Mouse (Mus musculus) bone marrow, adult 2 months (tissue): ENCODE measurements around the gene Slc35g3. TPM values are rescaled to one million over a fixed set of nuclear protein-coding genes. Genes with fewer than 3 reads are reported as not detected.

Source experiments
- H3K27ac ChIP-seq: fragments of 200-500 bp; 2 replicates; pipeline ENCODE4 v1.5.1; 2012; ENCODE audit warnings: low read depth, mild to moderate bottlenecking, control low read depth, inconsistent platforms, low read length; ENCODE audit not compliant: control insufficient read depth, poor library complexity, insufficient read depth
- H3K4me1 ChIP-seq: fragments of 200-500 bp; 2 replicates; pipeline ENCODE4 v1.6.1; 2011; ENCODE audit warnings: low read length; ENCODE audit not compliant: control insufficient read depth, insufficient read depth
- H3K4me3 ChIP-seq: fragments of 200-500 bp; replicated peaks from 2 replicates; pipeline ENCODE3; 2011; ENCODE audit warnings: mild to moderate bottlenecking, low read depth, low read length, control low read depth; ENCODE audit not compliant: control insufficient read depth
- CTCF ChIP-seq: fragments of 200-500 bp; IDR thresholded peaks from 2 replicates; pipeline ENCODE4 v1.5.1; 2011; ENCODE audit warnings: low read length, control low read depth; ENCODE audit not compliant: control insufficient read depth, insufficient read depth
- POLR2A ChIP-seq: fragments of 200-500 bp; IDR thresholded peaks from 2 replicates; pipeline ENCODE4 v1.6.1; 2011; ENCODE audit warnings: low read depth, mild to moderate bottlenecking, control low read depth, low read length, borderline replicate concordance; ENCODE audit not compliant: control insufficient read depth
- WGBS: fragments of 180-500 bp; shearing (Covaris S2); methylation state at CpG from one replicate; pipeline ENCODE4 v1.1.7; 2018; 5-methylcytosine and 5-hydroxymethylcytosine counted together
- polyA plus RNA-seq: library from polyadenylated mRNA; stranded (reverse); fragments of >200 nt; gene quantifications from 2 replicates; pipeline ENCODE4 v1.2.4, GENCODE M21; 2011; ENCODE audit warnings: low replicate concordance; ENCODE audit not compliant: missing spikeins, insufficient read depth, insufficient read length

Slc35g3 gene
- polyA plus RNA-seq, 1 experiment, result not detected

DNA sequence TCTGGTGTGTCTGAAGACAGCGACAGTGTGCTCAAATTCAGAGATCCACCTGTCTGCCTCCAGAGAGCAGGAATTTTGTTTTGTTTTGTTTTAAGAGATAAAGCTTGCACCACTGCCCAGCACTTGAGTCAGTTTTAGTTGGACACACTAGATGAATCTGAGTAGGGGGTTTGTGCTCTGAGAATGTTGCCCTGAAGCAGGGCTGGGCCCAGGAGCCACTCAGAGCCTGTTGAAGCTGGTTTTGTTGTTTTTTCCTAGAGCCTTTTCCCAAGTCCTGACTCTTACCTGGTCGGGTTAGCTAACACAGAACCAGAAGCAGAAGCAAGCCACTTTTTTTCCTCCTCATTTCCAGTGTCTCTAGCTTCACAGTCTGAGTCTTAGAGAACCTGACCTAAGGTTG lies 50.7 kb downstream of the Slc35g3 start:
- 79% methylated on average over 2 of the region's 2 CpGs for WGBS
- Histone ChIP-seq H3K27ac (no peak overlapping the region), H3K4me1 (no peaks in the 10 kb centered on the region), H3K4me3 (no peak overlapping the region)
- TF ChIP-seq CTCF (no peak), POLR2A (no peak)

DNA sequence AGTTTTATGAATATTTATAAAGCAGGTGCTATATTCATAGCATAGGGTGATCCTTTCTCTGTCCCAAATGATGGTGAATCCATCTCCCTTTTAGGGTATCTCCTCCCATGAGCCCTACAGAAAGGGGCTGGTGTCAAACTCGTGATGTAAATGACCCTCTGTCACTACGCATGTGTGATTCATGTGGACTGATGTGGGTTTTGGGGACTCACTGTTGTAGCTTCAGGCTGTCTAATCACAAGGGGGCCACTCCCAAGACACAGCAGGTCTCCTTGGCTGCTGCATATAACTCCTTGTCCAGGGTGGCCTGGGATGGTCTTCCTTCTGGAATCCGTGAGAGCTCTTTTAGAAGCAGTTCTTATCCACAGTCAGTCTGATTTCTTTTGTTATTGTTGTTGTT lies 51.3 kb downstream of the Slc35g3 start:
- WGBS, result 77% methylated on average over 3 of the region's 3 CpGs
- Histone ChIP-seq H3K4me1 (no peaks in the 10 kb centered on the region), H3K4me3 (no peak overlapping the region), H3K27ac (no peak overlapping the region)
- no peak for TF ChIP-seq POLR2A
- no peak for TF ChIP-seq CTCF

Other genes starting within 250 kb of the Slc35g3 start
- 0.90 and 1.4 TPM in 2 replicates for gene Dnah2, start 212.9 kb downstream of the Slc35g3 start, polyA plus RNA-seq
- 1.9 and 2.2 TPM in 2 replicates for gene Efnb3, start 201.8 kb downstream of the Slc35g3 start, polyA plus RNA-seq
- 28.1 and 36.2 TPM in 2 replicates for gene Wrap53, start 181.7 kb downstream of the Slc35g3 start, polyA plus RNA-seq
- 34.5 and 71.7 TPM in 2 replicates for gene Trp53, start 181.6 kb downstream of the Slc35g3 start, polyA plus RNA-seq
- 12.1 and 16.9 TPM in 2 replicates for gene Atp1b2, start 156.0 kb downstream of the Slc35g3 start, polyA plus RNA-seq
- gene Shbg, start 144.1 kb downstream of the Slc35g3 start, polyA plus RNA-seq, result not detected in 2 replicates
- gene Sat2, start 139.9 kb downstream of the Slc35g3 start, polyA plus RNA-seq, result 1.4 and 2.4 TPM in 2 replicates
- gene Fxr2, start 129.0 kb downstream of the Slc35g3 start, polyA plus RNA-seq, result 32.3 and 66.3 TPM in 2 replicates
- not detected in 2 replicates for gene Sox15, start 106.7 kb downstream of the Slc35g3 start, polyA plus RNA-seq
- 62.4 and 109 TPM in 2 replicates for gene Mpdu1, start 99.3 kb downstream of the Slc35g3 start, polyA plus RNA-seq
- gene Cd68, start 95.8 kb downstream of the Slc35g3 start, polyA plus RNA-seq, result 28.0 and 51.6 TPM in 2 replicates
- 268 and 540 TPM in 2 replicates for gene Eif4a1, start 89.5 kb downstream of the Slc35g3 start, polyA plus RNA-seq
- 46.3 and 67.8 TPM in 2 replicates for gene Senp3, start 79.9 kb downstream of the Slc35g3 start, polyA plus RNA-seq
- 2.3 and 3.1 TPM in 2 replicates for gene Tnfsf13, start 76.2 kb downstream of the Slc35g3 start, polyA plus RNA-seq
- gene Tnfsf12, start 66.1 kb downstream of the Slc35g3 start, polyA plus RNA-seq, result 4.2 and 7.1 TPM in 2 replicates
- gene Tnfsfm13, start 65.9 kb downstream of the Slc35g3 start, polyA plus RNA-seq, result 7.6 and 17.0 TPM in 2 replicates
- gene Polr2a, start 3.3 kb downstream of the Slc35g3 start, polyA plus RNA-seq, result 28.8 and 49.2 TPM in 2 replicates
- gene Zbtb4, start 3.9 kb upstream of the Slc35g3 start, polyA plus RNA-seq, result 8.4 and 13.8 TPM in 2 replicates
- 1.8 and 3.5 TPM in 2 replicates for gene Chrnb1, start 34.0 kb upstream of the Slc35g3 start, polyA plus RNA-seq
- 0.32 and 1.00 TPM in 2 replicates for gene Fgf11, start 39.9 kb upstream of the Slc35g3 start, polyA plus RNA-seq
- gene Tmem102, start 43.7 kb upstream of the Slc35g3 start, polyA plus RNA-seq, result not detected in 2 replicates
- not detected in 2 replicates for gene Gm39566, start 53.3 kb upstream of the Slc35g3 start, polyA plus RNA-seq
- gene Spem2, start 56.5 kb upstream of the Slc35g3 start, polyA plus RNA-seq, result not detected in 2 replicates
- gene Spem1, start 60.2 kb upstream of the Slc35g3 start, polyA plus RNA-seq, result not detected in 2 replicates
- 5.3 and 6.0 TPM in 2 replicates for gene Nlgn2, start 75.8 kb upstream of the Slc35g3 start, polyA plus RNA-seq
- gene Tmem256, start 76.5 kb upstream of the Slc35g3 start, polyA plus RNA-seq, result 180 and 202 TPM in 2 replicates
- gene Plscr3, start 84.4 kb upstream of the Slc35g3 start, polyA plus RNA-seq, result 38.3 and 50.9 TPM in 2 replicates
- 2.9 and 5.4 TPM in 2 replicates for gene Tnk1, start 96.8 kb upstream of the Slc35g3 start, polyA plus RNA-seq
- not detected in 2 replicates for gene Tmem95, start 116.0 kb upstream of the Slc35g3 start, polyA plus RNA-seq
- 1.8 and 3.6 TPM in 2 replicates for gene Kctd11, start 119.4 kb upstream of the Slc35g3 start, polyA plus RNA-seq
- 63.5 and 179 TPM in 2 replicates for gene Acap1, start 133.6 kb upstream of the Slc35g3 start, polyA plus RNA-seq
- 2.7 and 5.6 TPM in 2 replicates for gene 2810408A11Rik, start 139.0 kb upstream of the Slc35g3 start, polyA plus RNA-seq
- gene Neurl4, start 139.1 kb upstream of the Slc35g3 start, polyA plus RNA-seq, result 25.7 and 38.2 TPM in 2 replicates
- gene Gps2, start 151.9 kb upstream of the Slc35g3 start, polyA plus RNA-seq, result 120 and 203 TPM in 2 replicates
- gene Eif5a, start 160.0 kb upstream of the Slc35g3 start, polyA plus RNA-seq, result 378 and 387 TPM in 2 replicates
- 1.2 and 1.5 TPM in 2 replicates for gene Ybx2, start 173.8 kb upstream of the Slc35g3 start, polyA plus RNA-seq
- 24.5 and 32.2 TPM in 2 replicates for gene Slc2a4, start 186.2 kb upstream of the Slc35g3 start, polyA plus RNA-seq
- not detected in 2 replicates for gene Cldn7, start 202.8 kb upstream of the Slc35g3 start, polyA plus RNA-seq
- 42.5 and 60.6 TPM in 2 replicates for gene Ctdnep1, start 219.2 kb upstream of the Slc35g3 start, polyA plus RNA-seq
- gene Elp5, start 220.5 kb upstream of the Slc35g3 start, polyA plus RNA-seq, result 27.2 and 50.6 TPM in 2 replicates
- 204 and 443 TPM in 2 replicates for gene Gabarap, start 229.2 kb upstream of the Slc35g3 start, polyA plus RNA-seq
- 26.8 and 72.4 TPM in 2 replicates for gene Phf23, start 233.8 kb upstream of the Slc35g3 start, polyA plus RNA-seq
- gene Dvl2, start 238.6 kb upstream of the Slc35g3 start, polyA plus RNA-seq, result 4.4 and 12.8 TPM in 2 replicates